Mouse (Mus musculus) kidney, postnatal 10 days (tissue): ENCODE data around the gene Rhobtb1.

ENCODE experiments used
- DNase-seq: peaks from one replicate; pipeline ENCODE4 v3.0.0; 2021; ENCODE audit warnings: mixed read lengths

Rhobtb1 gene

DNA sequence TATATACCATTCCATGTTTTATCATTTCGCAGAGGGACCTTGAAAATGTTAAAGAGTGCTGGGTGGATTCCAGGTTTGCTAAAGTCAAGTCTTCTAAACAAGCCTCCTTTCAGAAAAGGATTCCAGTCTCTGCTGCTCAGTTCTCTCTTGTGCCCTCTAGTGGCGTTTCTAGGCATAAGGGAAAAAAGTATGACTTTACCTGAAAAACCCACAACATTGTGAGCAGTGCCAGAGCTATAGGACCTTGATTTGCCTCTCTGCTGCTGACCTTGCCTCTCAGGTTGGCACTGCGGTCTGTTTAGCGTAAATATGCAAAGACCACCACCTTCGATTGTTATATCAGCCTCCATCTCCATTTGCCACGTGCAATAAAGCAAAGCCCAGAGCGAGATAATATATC is 13.9 kb downstream of the Rhobtb1 start:
- peak; percentile 53 for DNase-seq

DNA sequence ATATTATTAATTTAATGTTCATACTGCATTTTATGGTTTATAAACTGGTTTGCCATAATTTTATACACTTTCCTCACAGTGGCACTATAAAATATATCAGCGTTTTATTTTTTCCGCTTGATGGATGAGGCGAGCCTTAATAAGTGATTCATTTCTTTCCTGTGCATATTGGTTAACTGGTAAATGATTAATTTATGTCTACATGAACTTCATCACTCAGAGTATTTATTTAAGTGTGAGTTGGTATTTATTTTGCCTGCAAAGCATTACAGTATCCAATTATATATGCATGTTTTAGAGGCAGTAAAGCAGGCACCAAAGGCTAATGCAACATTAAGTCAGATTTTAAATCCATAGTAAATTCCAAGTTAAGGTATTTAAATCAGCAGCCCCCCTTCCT is 14.6 kb downstream of the Rhobtb1 start:
- no peak for DNase-seq

DNA sequence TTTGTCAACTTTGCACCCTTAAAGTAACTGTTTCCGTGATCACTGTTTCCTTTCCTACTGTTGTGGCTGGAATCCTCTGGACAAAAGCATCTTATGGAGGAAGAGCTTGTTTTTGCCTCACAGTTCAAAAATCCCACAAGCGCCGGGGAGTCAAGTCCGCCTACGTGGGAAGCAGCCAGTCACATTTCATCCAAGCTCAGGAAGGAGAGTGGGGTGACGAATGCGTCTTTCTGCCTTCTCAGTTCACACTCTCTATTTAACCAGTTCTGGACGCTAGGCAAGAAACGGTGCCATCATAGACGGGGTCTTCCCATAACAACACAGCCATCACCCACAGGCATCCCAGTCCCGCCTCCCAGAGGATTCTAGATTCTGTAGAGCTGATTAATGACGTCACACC is 15.3 kb downstream of the Rhobtb1 start:
- DNase-seq, result no peak

- DNase-seq, result no peak
These were observed 21.2 kb downstream of the Rhobtb1 start for GRCm38 (mm10) chr10:69172412-69172811.

DNA sequence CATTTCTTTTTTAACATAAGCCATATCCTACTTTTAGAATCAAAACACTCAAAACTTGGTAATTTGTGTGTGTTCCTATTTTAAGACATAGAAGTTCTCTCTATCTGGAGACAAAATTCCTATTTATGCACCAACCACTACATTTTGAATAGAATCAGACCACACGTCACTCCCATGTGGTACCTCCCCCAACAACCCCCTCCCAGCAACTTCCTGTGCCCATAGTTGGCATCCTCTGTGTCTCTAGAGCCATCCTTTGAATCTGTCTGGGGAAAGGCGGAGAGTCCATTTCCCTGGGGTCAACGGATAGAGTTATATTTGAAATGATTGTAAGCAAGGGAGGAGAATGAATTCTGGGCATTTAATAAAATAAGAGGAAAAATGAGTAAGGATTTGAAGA is 24.9 kb downstream of the Rhobtb1 start:
- no peak for DNase-seq

DNA sequence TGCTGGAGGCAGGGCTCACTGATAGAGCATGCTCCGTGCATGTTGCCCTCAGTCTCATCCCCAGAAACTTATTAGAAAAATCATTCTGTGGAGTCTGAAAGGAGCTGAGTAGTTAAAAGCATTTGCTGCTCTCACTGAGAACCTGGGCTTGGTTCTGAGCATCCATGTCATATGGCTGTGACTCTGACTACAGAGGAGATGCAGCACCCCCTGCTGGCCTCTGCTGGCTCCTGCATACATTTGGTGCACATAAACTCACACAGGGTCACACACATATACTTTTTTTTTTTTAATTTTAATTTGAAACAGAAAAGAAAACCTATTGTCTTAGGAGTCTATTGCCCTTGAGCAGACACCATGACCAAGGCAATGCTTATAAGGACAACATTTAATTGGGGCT is 28.1 kb downstream of the Rhobtb1 start:
- DNase-seq, result no peak

GRCm38 (mm10) chr10:69180997-69181396 is 29.8 kb downstream of the Rhobtb1 start:
- DNase-seq, result no peak

DNA sequence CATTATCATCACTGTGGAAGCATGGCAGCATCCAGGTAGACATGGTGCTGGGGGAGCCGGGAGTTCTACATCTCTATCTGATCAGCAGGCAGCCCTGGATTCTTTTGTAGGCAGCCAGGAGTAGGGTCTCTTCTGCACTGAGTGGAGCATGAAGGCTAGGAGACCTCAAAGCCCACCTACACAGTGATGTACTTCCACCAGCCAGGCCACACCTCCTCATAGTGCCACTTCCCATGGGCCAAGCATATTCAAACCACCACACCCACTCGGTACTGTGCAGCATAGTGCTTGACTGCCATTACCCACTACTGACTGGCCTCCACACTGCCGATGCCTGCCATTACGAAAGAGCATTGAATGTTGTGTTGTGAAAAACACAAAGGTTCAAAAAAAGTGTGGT is 33.7 kb downstream of the Rhobtb1 start:
- DNase-seq, result peak; percentile 5

GRCm38 (mm10) chr10:69185431-69185830 is 34.2 kb downstream of the Rhobtb1 start:
- peak; percentile 44 for DNase-seq

DNA sequence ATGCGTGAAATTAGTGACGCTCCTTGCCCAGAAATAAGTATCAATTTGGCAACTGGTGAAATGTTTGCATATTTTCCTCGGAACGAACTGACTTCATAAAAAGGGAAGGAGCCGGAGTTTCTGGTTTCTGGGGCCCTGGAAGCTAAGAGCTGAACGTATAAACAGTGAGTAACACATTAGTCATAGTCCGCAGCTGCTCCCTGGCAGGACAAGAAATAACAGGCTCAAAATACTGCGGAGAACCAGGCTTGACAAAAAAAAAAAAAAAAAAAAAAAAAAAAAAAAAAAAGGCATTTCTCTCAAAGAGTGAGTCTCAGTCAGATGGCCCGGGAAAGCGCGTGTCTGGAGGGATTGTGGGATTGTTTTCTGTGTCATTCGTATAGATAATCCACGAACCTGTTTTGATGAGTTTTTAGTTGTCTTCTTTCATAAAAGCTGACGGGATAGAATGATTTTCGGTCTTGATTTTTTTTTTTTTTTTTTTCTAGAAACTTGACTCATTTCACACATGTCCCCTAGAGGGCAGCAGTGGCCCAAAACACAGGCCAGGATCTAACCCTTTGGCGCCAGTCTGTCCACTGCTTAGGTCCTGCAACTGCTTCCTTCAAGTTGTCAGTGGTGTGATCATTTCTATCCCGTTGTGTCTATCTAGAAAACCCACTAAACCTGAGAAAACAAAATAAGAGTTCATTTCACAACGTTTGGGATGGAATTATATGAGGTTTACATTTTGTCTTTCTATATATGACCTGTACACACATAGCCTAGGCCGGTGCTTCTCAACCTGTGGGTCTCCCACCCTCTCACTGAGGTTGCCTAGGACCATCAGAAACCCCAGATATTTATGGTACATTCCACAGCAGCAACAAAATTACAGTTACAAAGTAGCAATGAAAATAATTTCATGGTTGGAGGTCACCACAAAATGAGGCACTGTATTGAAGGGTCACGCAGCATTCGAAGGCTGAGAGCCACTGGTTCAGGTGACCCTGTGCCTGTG is 35.0 kb downstream of the Rhobtb1 start:
- DNase-seq, result peak; percentile 85

GRCm38 (mm10) chr10:69187773-69188443 is 36.7 kb downstream of the Rhobtb1 start:
- no peak for DNase-seq

DNA sequence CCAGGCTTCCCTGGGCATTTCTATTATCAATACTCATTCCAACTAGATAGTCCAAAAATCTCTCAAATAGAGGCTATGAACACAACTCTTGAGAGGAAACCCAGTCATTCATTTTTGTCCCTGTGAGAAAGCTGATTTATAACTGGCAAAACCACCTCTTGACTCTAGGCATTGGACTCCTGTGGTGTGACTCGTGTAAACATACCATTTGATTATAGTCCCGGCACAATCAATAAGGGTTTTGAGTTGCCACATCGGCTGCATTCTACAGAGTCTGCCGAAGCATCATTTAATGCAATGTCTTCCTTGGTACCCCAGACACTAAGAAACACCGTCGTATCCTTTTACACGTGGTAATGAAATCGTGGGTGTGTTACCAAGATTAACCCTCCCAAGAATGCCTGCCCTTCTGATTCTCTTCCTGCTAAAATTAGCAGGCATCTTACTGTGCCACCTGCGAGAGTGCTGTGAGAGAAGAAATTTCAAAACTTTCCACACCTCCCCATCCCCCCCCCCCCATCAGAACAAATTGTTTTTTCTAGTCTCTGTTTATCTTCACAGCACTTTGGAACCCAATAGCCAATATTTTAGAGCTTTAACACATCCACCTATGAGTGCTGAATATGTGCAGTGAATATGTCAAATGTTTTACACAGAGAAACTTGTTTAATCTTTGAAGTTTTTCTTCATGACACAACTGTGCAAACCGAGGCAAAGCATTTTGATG is 39.4 kb downstream of the Rhobtb1 start:
- no peak for DNase-seq

- no peak for DNase-seq
These were observed 41.0 kb downstream of the Rhobtb1 start for GRCm38 (mm10) chr10:69192266-69192665.

GRCm38 (mm10) chr10:69193721-69194120 is 42.5 kb downstream of the Rhobtb1 start:
- peak; percentile 2 for DNase-seq

DNA sequence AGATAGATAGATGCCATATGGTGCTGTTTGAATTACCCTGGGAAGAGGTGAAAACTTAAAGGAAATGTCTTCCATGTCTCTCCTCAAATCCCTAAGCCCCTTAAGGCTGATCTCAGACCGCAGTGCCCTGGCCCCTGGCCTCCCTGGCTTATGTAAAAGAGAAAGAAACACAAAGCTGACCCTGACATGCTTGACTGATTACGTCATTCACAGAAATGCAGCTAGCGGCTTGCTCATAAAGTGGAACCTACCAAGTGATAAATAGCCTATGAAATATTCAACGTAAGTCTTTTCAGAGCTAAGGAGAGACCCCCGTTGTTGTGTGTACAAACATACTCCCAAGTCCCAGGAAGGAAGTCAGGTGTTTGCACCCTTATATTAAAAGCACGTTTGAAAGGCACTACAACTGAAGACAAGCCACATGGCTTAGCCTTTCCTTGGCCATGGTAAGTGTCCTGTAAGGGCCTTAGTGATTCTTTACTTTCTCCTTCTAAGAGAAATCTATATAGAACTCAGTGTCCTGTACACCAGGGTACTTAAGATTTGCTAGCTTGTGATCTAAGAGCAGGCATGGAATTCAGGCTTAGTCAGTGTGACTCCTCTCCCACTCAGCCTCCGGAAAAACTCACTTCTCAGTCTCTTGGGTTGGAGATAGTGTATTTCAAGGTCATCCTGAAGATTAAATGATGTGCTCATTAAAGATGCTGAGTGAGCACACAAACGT is 53.6 kb downstream of the Rhobtb1 start:
- DNase-seq, result no peak

- no peak for DNase-seq
These were observed 54.8 kb downstream of the Rhobtb1 start for GRCm38 (mm10) chr10:69206081-69206480.

DNA sequence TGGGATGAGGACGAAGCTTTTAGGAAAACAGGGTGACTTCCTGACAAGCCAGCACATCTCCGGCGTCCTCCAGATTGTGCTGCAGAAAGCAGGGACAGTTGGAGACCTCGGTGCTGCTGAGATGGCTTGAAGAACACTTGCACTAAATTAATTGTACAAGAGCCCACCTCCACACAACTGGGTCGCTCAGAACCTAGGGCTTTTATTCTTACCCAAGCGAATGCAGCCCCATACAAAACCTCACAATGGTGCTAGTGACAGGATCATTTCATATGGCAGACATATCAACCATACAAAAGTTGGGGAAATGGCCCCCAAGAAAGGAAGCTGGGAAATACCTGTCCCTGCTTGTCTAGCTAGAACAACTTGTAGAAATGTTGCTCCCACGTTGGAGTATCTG is 56.2 kb downstream of the Rhobtb1 start:
- DNase-seq, result no peak

- DNase-seq, result no peak
These were observed 56.9 kb downstream of the Rhobtb1 start for GRCm38 (mm10) chr10:69207981-69208630.

DNA sequence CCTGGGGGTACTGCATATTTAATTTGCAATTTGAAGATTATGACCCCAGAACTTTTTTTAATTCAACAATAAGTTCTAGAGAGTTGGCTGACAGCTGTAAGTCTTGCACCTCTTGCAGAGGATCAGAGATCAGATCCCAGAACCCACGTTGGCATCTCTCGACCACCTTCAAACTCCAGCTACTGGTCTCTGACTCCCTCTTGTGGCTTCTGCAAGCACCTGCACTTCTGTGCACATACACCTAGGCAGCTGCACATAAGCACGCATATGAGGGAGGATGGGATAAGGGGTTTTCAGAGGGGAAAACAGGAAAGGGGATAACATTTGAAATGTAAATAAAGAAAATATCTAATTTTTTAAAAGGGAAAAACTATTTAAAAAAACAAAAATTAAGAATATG is 57.5 kb downstream of the Rhobtb1 start:
- DNase-seq, result no peak

GRCm38 (mm10) chr10:69210006-69210405 is 58.8 kb downstream of the Rhobtb1 start:
- DNase-seq, result no peak

DNA sequence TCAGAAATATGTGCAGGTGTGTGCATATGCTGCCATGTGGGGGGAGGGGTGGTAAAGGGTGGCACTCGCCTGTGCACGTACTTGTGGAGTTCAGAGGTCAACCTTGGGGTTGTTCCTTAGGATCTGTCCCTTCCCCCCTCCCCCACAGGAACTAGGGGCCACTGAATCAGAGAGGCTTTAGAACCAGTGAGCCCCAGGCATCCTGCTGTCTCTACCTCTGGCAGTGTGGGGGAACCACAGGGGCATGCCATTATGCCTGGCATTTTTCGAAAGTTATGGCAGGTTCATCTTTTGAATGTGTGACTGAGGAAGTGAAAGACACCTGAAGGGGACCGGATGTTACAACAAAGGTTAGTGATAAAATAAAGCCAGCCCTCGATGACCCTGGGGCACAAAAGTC is 59.4 kb downstream of the Rhobtb1 start:
- no peak for DNase-seq

GRCm38 (mm10) chr10:69211560-69211959 is 60.3 kb downstream of the Rhobtb1 start:
- peak; percentile 42 for DNase-seq
